Mouse (Mus musculus): Measurements from ENCODE around the gene Kif26a. TPM values are rescaled to one million over a fixed set of nuclear protein-coding genes. Genes with fewer than 3 reads are reported as not detected.

Kif26a gene
- 0.02 TPM for polyA plus RNA-seq (2012; fragmentation: generic; extraction: Trizol)

DNA sequence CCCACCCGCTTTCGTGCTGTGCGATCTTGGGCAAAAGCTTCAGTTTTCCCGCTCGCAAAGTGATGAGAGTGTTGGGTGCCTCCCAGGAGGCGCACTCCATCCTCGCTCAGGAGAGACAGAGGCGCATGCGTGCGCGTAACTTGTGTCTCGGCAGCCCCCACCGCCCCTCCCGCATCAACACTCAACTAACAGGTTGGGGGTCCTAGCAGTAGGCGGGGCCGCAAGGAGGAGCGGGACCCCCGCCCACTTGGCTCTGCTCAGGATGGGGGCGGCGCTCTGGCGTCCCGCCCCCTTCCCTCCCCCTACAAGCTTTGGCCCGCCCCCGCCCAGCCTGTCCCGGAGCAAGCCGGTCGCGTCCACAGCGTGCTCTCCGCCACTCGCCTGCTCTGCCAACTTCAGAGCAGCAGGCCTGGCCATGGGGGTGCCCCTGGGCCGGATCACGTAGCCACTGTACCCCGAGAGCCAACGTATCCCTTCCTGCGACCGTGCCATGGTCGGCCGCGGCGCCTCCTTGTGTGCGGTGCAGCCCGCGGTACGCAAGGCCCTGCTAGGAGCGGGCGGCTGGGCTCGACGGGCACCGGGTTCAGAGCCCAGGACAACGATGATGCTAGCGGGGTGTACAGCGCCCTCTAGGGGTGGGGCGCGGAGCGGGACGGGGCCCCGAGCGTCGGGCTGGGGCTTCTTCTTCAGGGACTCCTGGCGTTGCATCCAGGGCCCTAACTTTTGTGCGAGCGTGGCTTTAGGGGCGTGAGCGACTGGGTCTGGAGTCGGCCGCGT, at the start of gene Kif26a:
Gene Kif26a, plus strand, starts transcription at position 334 of the 777 bp plus-strand sequence.
- H3ac ChIP-seq (ENCODE audit: control insufficient read depth, insufficient read length), result no peak within 1 kb of the TSS
- H3K79me2 ChIP-seq (ENCODE audit: control insufficient read depth, insufficient read depth), result no peaks in the 10 kb centered on the region
- no peaks in the 10 kb centered on the region for H3K36me3 ChIP-seq (ENCODE audit: control insufficient read depth, insufficient read depth)
- H3K27me3 ChIP-seq (ENCODE audit: control insufficient read depth, insufficient read depth, insufficient read length), result peaks cover 50% of the 10 kb centered on the region
- TF ChIP-seq USF1 (IDR thresholded peaks at IDR 0.05; ENCODE audit: low read depth) (no peak), CEBPB (IDR thresholded peaks at IDR 0.05; ENCODE audit: insufficient read depth, poor library complexity, severe bottlenecking) (no peak), E2F4 (IDR thresholded peaks at IDR 0.05; ENCODE audit: insufficient read depth) (no peak), MYOG (IDR thresholded peaks at IDR 0.05; ENCODE audit: control insufficient read depth in 1 of 3, insufficient read depth in 1 of 3, insufficient read length in 2 of 3, low read depth in 2 of 3) (no peak), REST (IDR thresholded peaks at IDR 0.05; ENCODE audit: insufficient read depth, insufficient read length) (no peak), SRF (IDR thresholded peaks at IDR 0.05; ENCODE audit: control insufficient read depth, insufficient read length, low read depth) (no peak), TCF12 (IDR thresholded peaks at IDR 0.05; ENCODE audit: insufficient read depth, poor library complexity, severe bottlenecking) (no peak), TCF3 (IDR thresholded peaks at IDR 0.05; ENCODE audit: insufficient read length, low read depth) (no peak), MYOD1 (IDR thresholded peaks at IDR 0.05; ENCODE audit: control insufficient read depth in 1 of 3, insufficient read length in 2 of 3, low read depth in 2 of 3) (no peak), POLR2A (IDR thresholded peaks at IDR 0.05; ENCODE audit: insufficient read length, low read depth) (no peak), MAX (IDR thresholded peaks at IDR 0.05; ENCODE audit: low read depth) (no peak), POLR2AphosphoS2 (IDR thresholded peaks at IDR 0.05; ENCODE audit: insufficient read length, low read depth) (no peak)
- H3K4me2 ChIP-seq (ENCODE audit: low read depth), result peak within 1 kb of the TSS; percentile 70
- no peak within 1 kb of the TSS for H3K4me3 ChIP-seq

DNA sequence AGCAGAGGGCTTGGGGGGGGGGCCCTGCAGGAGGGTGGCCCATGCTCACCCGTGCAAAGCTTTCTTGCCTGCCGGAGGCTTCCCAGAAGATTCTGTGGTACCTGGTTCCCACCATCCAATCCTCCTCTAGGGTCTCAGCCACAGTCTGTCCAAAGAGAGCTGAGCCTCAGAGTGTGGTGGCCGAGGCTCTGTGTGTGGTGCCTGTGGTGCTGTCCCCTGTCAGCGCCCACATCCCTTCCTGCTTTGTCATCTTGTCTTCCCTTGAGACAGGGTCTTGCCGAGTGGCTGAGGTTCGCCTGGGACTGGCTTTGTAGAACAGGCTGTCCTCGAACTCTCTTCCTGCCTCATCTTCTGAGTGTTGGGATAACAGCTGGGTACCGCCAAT, 49.3 kb upstream of the Kif26a start:
- Histone ChIP-seq H3K4me2 (ENCODE audit: low read depth) (no peak overlapping the region), H3K36me3 (ENCODE audit: control insufficient read depth, insufficient read depth) (no peaks in the 10 kb centered on the region), H3K27me3 (ENCODE audit: control insufficient read depth, insufficient read depth, insufficient read length) (no peaks in the 10 kb centered on the region), H3ac (ENCODE audit: control insufficient read depth, insufficient read length) (no peak overlapping the region), H3K4me3 (no peak overlapping the region), H3K79me2 (ENCODE audit: control insufficient read depth, insufficient read depth) (no peaks in the 10 kb centered on the region)
- TF ChIP-seq E2F4 (IDR thresholded peaks at IDR 0.05; ENCODE audit: insufficient read depth) (no peak), POLR2AphosphoS2 (IDR thresholded peaks at IDR 0.05; ENCODE audit: insufficient read length, low read depth) (no peak), REST (IDR thresholded peaks at IDR 0.05; ENCODE audit: insufficient read depth, insufficient read length) (no peak), SRF (IDR thresholded peaks at IDR 0.05; ENCODE audit: control insufficient read depth, insufficient read length, low read depth) (no peak), MYOG (IDR thresholded peaks at IDR 0.05; ENCODE audit: control insufficient read depth in 1 of 3, insufficient read depth in 1 of 3, insufficient read length in 2 of 3, low read depth in 2 of 3) (no peak), TCF12 (IDR thresholded peaks at IDR 0.05; ENCODE audit: insufficient read depth, poor library complexity, severe bottlenecking) (no peak), POLR2A (IDR thresholded peaks at IDR 0.05; ENCODE audit: insufficient read length, low read depth) (no peak), CEBPB (IDR thresholded peaks at IDR 0.05; ENCODE audit: insufficient read depth, poor library complexity, severe bottlenecking) (no peak)

GRCm38 (mm10) chr12:112100106-112100505, 45.9 kb upstream of the Kif26a start:
- no peaks in the 10 kb centered on the region for H3K36me3 ChIP-seq (ENCODE audit: control insufficient read depth, insufficient read depth)
- no peak overlapping the region for H3K4me3 ChIP-seq
- H3K27me3 ChIP-seq (ENCODE audit: control insufficient read depth, insufficient read depth, insufficient read length), result peaks cover 7% of the 10 kb centered on the region
- no peaks in the 10 kb centered on the region for H3K79me2 ChIP-seq (ENCODE audit: control insufficient read depth, insufficient read depth)
- no peak overlapping the region for H3ac ChIP-seq (ENCODE audit: control insufficient read depth, insufficient read length)
- TF ChIP-seq USF1 (IDR thresholded peaks at IDR 0.05; ENCODE audit: low read depth) (no peak), SRF (IDR thresholded peaks at IDR 0.05; ENCODE audit: control insufficient read depth, insufficient read length, low read depth) (no peak), POLR2AphosphoS2 (IDR thresholded peaks at IDR 0.05; ENCODE audit: insufficient read length, low read depth) (no peak), TCF12 (IDR thresholded peaks at IDR 0.05; ENCODE audit: insufficient read depth, poor library complexity, severe bottlenecking) (no peak), MYOG (IDR thresholded peaks at IDR 0.05; ENCODE audit: control insufficient read depth in 1 of 3, insufficient read depth in 1 of 3, insufficient read length in 2 of 3, low read depth in 2 of 3) (no peak)
- no peak overlapping the region for H3K4me2 ChIP-seq (ENCODE audit: low read depth)

- Histone ChIP-seq H3K79me2 (ENCODE audit: control insufficient read depth, insufficient read depth) (no peaks in the 10 kb centered on the region), H3ac (ENCODE audit: control insufficient read depth, insufficient read length) (no peak overlapping the region), H3K4me2 (ENCODE audit: low read depth) (no peak overlapping the region), H3K27me3 (ENCODE audit: control insufficient read depth, insufficient read depth, insufficient read length) (peaks cover 8% of the 10 kb centered on the region), H3K4me3 (no peak overlapping the region), H3K36me3 (ENCODE audit: control insufficient read depth, insufficient read depth) (no peaks in the 10 kb centered on the region)
- TF ChIP-seq CEBPB (IDR thresholded peaks at IDR 0.05; ENCODE audit: insufficient read depth, poor library complexity, severe bottlenecking) (no peak), REST (IDR thresholded peaks at IDR 0.05; ENCODE audit: insufficient read depth, insufficient read length) (no peak), TCF3 (IDR thresholded peaks at IDR 0.05; ENCODE audit: insufficient read length, low read depth) (no peak), POLR2AphosphoS2 (IDR thresholded peaks at IDR 0.05; ENCODE audit: insufficient read length, low read depth) (no peak), MAX (IDR thresholded peaks at IDR 0.05; ENCODE audit: low read depth) (no peak), E2F4 (IDR thresholded peaks at IDR 0.05; ENCODE audit: insufficient read depth) (no peak), TCF12 (IDR thresholded peaks at IDR 0.05; ENCODE audit: insufficient read depth, poor library complexity, severe bottlenecking) (no peak), POLR2A (IDR thresholded peaks at IDR 0.05; ENCODE audit: insufficient read length, low read depth) (no peak), USF1 (IDR thresholded peaks at IDR 0.05; ENCODE audit: low read depth) (no peak), MYOG (IDR thresholded peaks at IDR 0.05; ENCODE audit: control insufficient read depth in 1 of 3, insufficient read depth in 1 of 3, insufficient read length in 2 of 3, low read depth in 2 of 3) (no peak), SRF (IDR thresholded peaks at IDR 0.05; ENCODE audit: control insufficient read depth, insufficient read length, low read depth) (no peak), MYOD1 (IDR thresholded peaks at IDR 0.05; ENCODE audit: control insufficient read depth in 1 of 3, insufficient read length in 2 of 3, low read depth in 2 of 3) (no peak)
Observed at GRCm38 (mm10) chr12:112101045-112101444, 45.0 kb upstream of the Kif26a start.

Measured in myocyte (in vitro differentiated cells).